Mouse (Mus musculus) heart, embryonic 15.5 days (tissue): ENCODE measurements around the gene Klkb1. TPM values are rescaled to one million over a fixed set of nuclear protein-coding genes. Genes with fewer than 3 reads are reported as not detected.
A peak's percentile ranks its signal among the peaks of the same experiment; 100 is the strongest.
"Not testable (repeated sequence)": the region's sequence is repeated elsewhere in the genome, so short reads cannot be mapped to it uniquely, and the experiment has no call there.

Source experiments
- ATAC-seq: fragments of 200-750 bp; cut with Nextera tagmentation; replicated peaks from 2 replicates; pipeline ENCODE4 v1.8.0; 2017; ENCODE audit warnings: low read depth, moderate TSS enrichment; ENCODE audit not compliant: insufficient number of reproducible peaks, insufficient read depth, low FRiP score
- H3K27ac ChIP-seq: fragments of 300-500 bp; sonication (generic); 2 replicates; pipeline ENCODE4 v1.5.1; 2015; ENCODE audit warnings: mild to moderate bottlenecking, inconsistent platforms
- H3K27me3 ChIP-seq: fragments of 300-500 bp; sonication (generic); 2 replicates; pipeline ENCODE4 v1.6.1; 2015; ENCODE audit warnings: inconsistent platforms
- H3K36me3 ChIP-seq: fragments of 300-500 bp; sonication (generic); 2 replicates; pipeline ENCODE4 v1.6.1; 2015; ENCODE audit warnings: mild to moderate bottlenecking, inconsistent platforms
- H3K4me1 ChIP-seq: fragments of 300-500 bp; sonication (generic); replicated peaks from 2 replicates; pipeline ENCODE4 v1.6.1; 2015; ENCODE audit warnings: inconsistent platforms
- H3K4me2 ChIP-seq: fragments of 300-500 bp; sonication (generic); 2 replicates; pipeline ENCODE4 v1.6.1; 2015; ENCODE audit warnings: inconsistent platforms, mild to moderate bottlenecking, moderate library complexity
- H3K4me3 ChIP-seq: fragments of 300-500 bp; sonication (generic); 2 replicates; pipeline ENCODE4 v1.5.1; 2015; ENCODE audit warnings: mild to moderate bottlenecking, inconsistent platforms
- H3K9ac ChIP-seq: fragments of 300-500 bp; sonication (generic); 2 replicates; pipeline ENCODE4 v1.6.1; 2015; ENCODE audit warnings: mild to moderate bottlenecking, inconsistent platforms
- H3K9me3 ChIP-seq: fragments of 300-500 bp; sonication (generic); replicated peaks from 2 replicates; pipeline ENCODE4 v1.6.1; 2016; ENCODE audit warnings: inconsistent platforms
- WGBS: fragments of 180-500 bp; shearing (Covaris S2); methylation state at CpG from one replicate; pipeline ENCODE4 v1.1.7; 2015; ENCODE audit warnings: mixed read lengths; 5-methylcytosine and 5-hydroxymethylcytosine counted together
- polyA plus RNA-seq: library from polyadenylated mRNA; unstranded; fragments of >200 nt; fragmentation: Nextera tagmentation; extraction: Ambion mirVana; gene quantifications from 2 replicates; pipeline ENCODE4 v1.2.1, GENCODE M21; 2015

Klkb1 gene
- 0.08 TPM in 1 of 2 replicates, not detected in the other for polyA plus RNA-seq

DNA sequence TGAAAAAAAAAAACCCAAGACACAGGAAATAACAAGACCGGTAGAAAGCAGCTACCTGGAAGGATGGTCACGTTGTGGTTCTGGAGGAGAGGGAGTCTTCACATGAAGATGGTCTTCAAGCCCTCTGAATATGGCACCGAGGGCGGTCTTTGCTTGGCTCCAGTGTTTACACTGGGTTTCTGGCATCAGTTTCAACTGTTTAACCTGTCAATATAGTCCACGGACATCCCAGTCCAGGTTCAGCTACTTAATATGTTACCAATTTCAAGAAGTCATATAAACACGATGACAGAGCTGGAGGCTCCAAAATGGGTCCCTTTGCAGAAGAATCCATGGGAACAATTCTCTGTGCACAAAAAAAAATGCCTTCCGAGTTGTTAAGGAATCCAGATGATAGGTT, at the start of gene Klkb1:
Gene Klkb1, minus strand, starts transcription at position 173 of the 400 bp plus-strand sequence.
- no peaks in the 10 kb centered on the region for H3K36me3 ChIP-seq
- no peak within 1 kb of the TSS for H3K4me2 ChIP-seq
- H3K27me3 ChIP-seq: no peaks in the 10 kb centered on the region
- H3K4me1 ChIP-seq: no peaks in the 10 kb centered on the region
- H3K4me3 ChIP-seq: no peak within 1 kb of the TSS
- 83% methylated on average over 7 of the region's 7 CpGs for WGBS
- ATAC-seq: no peak
- no peak within 1 kb of the TSS for H3K27ac ChIP-seq
- H3K9ac ChIP-seq: no peak within 1 kb of the TSS
- H3K9me3 ChIP-seq: no peaks in the 10 kb centered on the region

DNA sequence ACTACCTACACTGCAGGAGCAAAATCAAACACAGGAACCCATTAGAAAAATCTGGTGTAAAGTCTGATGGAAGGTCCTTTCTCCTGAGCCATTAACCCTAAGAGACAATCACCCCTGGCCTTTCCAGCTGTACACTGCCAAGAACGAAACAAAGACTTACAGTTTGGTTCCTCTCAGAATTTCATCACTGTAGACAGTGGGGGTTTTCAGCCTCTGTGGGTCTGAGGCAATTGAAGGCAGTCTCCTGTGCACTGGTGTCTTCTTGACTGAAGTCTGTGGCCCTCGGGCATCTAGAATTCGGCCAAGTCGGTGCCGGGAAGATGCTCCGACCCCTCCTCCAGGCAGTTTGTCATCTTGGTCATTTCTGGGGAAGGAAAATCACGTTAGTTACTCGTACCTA, 49.6 kb upstream of the Klkb1 start:
- 82% methylated on average over 8 of the region's 8 CpGs for WGBS

DNA sequence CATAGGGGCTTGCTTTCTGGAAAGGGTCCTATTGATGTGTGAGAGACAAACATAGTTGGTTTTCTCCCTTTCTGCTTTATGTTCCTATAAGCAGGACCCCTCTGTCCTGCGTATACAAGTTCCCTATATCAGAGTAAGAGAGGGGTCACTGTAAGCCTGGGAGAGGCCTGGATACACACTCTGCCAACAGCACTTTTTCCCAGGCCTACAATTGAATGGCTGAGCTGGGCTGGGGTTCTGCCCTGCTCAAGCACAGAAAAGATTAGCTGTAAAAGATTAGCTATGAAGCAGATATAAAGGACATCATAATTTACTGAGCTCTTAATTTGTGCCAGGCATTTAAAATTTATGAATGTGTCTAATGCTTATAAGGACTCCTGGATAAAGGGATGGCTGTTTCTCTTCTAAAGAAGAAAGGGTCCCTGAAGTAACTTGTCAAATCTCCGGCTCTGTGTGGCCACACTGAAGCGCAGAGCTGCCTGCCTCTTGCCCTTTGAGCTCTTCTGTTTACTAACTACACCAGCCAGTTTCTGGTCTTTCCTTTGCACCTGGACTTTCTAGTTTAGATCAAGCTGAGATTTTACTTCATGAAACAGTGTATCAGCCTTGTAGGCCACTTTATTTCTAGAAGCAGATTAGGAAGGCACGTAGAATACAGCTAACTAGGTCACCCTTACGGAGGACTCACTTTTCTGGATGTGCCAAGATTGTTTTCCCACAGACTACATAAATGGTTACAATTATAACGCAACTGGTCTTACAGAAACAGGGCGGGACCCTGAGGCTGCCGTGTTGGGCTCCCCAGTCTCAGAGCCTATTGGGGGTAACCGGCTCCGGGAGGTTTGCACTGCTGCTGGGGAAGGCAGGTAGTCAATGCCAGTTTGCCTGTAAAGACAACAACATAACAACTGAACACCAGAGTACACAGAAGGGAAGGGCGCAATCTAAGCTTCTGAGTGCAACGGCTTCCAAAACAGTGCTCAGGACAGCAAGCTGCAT, 47.3 kb upstream of the Klkb1 start:
- no peaks in the 10 kb centered on the region for H3K4me1 ChIP-seq
- H3K4me3 ChIP-seq: no peak overlapping the region
- no peak overlapping the region for H3K4me2 ChIP-seq
- no peak overlapping the region for H3K27ac ChIP-seq
- no peaks in the 10 kb centered on the region for H3K9me3 ChIP-seq
- 88% methylated on average over 12 of the region's 12 CpGs for WGBS
- H3K9ac ChIP-seq: no peak overlapping the region
- no peaks in the 10 kb centered on the region for H3K36me3 ChIP-seq
- no peaks in the 10 kb centered on the region for H3K27me3 ChIP-seq
- no peak for ATAC-seq

More for the DNA sequence above, 49.6 kb upstream of the Klkb1 start:
- Histone ChIP-seq H3K9me3 (no peaks in the 10 kb centered on the region), H3K4me1 (no peaks in the 10 kb centered on the region), H3K27ac (no peak overlapping the region), H3K27me3 (no peaks in the 10 kb centered on the region), H3K36me3 (no peaks in the 10 kb centered on the region), H3K4me3 (no peak overlapping the region), H3K4me2 (no peak overlapping the region), H3K9ac (no peak overlapping the region)
- no peak for ATAC-seq

DNA sequence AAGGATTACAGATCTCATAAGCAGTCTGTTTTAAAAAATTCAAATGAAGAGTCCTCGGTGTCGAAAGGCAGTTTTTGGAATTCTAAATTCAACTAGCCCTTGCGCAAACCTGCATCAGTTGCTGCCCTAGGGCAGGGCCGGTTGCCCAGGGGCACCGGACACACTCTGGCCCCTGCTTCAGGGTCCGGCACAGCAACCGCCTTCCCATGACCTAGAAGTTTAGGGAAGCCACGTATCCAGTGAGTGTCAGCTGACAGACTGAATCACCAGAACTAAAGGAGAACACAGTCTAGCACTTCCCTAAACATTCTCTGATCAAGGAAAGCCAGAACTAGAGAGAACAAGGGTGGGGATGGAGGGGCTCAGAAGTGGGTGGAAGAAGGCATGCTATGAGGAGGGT, 38.8 kb upstream of the Klkb1 start:
- Histone ChIP-seq H3K4me2 (peak overlapping the region; percentile 97), H3K9me3 (no peaks in the 10 kb centered on the region), H3K36me3 (no peaks in the 10 kb centered on the region), H3K4me3 (peak overlapping the region; percentile 86), H3K27ac (no peak overlapping the region), H3K9ac (peak overlapping the region; percentile 69), H3K27me3 (no peaks in the 10 kb centered on the region; the same call in 1 of the 2 replicates), H3K4me1 (peaks cover 7% of the 10 kb centered on the region; the same call in 1 of the 2 replicates)
- 2% methylated on average over 8 of the region's 8 CpGs for WGBS
- ATAC-seq: no peak; the same call in 1 of the 2 replicates

DNA sequence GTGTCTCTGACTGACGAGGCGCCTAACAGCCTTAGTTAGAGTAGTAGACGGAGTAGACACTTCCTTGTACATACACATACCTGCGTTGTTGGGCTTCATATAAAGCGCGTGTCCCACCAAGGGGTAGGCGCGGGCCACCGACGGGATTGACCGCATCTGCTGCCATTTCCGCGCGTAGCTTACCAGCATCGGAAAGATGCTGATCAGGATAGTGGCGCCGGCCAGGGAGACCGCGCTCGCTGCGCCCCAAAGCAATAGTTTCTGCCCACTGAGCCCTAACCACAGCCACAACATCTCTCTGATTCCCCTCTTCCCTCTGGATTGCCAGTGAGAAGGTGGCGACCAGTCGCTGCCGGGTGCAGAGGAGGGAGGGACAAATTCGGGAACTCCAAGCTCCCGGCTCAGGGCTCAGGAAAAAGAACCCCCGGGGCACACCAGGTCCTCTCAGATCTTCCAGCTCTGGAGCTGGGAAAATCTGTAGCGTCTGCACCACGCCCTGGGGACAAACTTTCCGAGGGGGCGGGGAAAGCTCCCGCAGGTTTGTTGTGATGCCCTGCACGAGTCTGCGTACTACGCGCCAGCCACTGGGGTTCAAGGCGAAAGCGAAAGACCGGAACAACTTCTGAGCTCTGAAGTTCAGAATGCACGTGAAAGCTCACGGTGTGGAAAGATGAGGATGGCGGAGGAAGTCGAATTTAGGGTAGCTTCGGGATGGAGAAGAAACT, 38.2 kb upstream of the Klkb1 start, which contains the start of gene Cyp4v3:
Gene Cyp4v3, minus strand, starts transcription at position 532 of the 725 bp plus-strand sequence.
- peak within 1 kb of the TSS; percentile 97 for H3K4me2 ChIP-seq
- no peaks in the 10 kb centered on the region for H3K9me3 ChIP-seq
- H3K36me3 ChIP-seq: no peaks in the 10 kb centered on the region
- H3K4me3 ChIP-seq: peak within 1 kb of the TSS; percentile 86
- peak; percentile 70; the same call in 1 of the 2 replicates for ATAC-seq
- no peak within 1 kb of the TSS for H3K27ac ChIP-seq
- peak within 1 kb of the TSS; percentile 69 for H3K9ac ChIP-seq
- WGBS: 1% methylated on average over 44 of the region's 44 CpGs
- H3K27me3 ChIP-seq: no peaks in the 10 kb centered on the region; the same call in 1 of the 2 replicates
- H3K4me1 ChIP-seq: peaks cover 7% of the 10 kb centered on the region; the same call in 1 of the 2 replicates

DNA sequence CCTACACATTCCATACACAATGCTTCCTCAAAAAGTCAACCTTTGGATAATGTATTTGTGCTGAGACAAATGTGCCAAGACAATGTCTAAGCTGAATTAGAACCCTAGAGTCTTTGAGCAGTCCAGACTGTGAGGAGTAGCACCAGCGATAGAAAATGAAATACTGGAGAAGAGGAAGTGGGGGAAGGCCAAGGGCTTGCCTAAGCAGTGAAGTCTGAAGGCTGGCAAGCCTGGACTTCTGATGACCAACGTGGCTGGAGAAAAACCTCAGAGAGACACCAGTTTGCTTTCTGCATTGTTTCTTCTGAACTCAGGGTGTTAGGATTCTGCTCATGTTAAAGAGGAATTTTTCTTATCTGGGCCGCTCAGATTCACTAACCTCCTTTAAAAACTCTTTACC, 36.2 kb upstream of the Klkb1 start:
- WGBS: 62% methylated on average over 3 of the region's 3 CpGs
- no peaks in the 10 kb centered on the region for H3K9me3 ChIP-seq
- no peaks in the 10 kb centered on the region; the same call in 1 of the 2 replicates for H3K27me3 ChIP-seq
- peaks cover 7% of the 10 kb centered on the region; the same call in 1 of the 2 replicates for H3K4me1 ChIP-seq
- no peak overlapping the region for H3K4me3 ChIP-seq
- no peak overlapping the region for H3K27ac ChIP-seq
- ATAC-seq: no peak
- H3K36me3 ChIP-seq: no peaks in the 10 kb centered on the region
- H3K9ac ChIP-seq: no peak overlapping the region
- no peak overlapping the region for H3K4me2 ChIP-seq

DNA sequence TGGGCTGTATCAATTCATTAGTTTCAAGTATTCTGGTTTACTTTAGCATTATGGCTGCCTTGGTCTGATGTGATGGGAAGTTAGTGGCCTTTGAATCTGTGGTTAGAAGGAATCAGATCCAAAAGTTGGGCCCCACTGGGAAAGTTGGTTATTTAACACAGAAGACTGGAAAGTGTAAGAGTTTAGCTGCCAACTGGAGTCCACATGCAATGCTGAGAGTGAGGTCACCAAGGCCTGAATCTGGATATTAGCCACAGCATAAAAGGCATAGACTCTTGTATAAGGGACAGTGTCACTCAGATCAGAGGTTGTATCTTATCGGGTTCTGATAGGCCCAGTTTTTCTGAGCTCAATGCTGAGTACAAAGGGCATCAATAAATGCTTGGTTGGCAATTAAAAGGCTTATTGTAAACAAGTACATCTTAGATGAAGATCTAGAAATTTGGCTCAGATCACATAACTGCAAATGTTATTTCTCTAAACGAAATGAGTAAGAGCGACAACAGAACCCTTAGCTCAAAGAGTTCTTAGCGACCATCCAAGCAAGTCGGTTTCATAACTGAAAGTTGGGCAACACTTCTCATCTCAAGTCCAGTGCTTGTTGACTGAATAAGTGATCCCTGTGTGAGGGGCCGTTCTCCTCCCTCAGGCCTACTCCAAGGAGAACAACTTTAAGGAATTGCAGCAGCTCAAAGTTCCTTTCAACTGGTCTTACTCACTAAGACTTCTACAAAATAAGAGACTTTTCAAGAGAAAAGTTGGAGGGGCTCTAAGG, 34.7 kb upstream of the Klkb1 start:
- Histone ChIP-seq H3K27me3 (no peaks in the 10 kb centered on the region; the same call in 1 of the 2 replicates), H3K9me3 (no peaks in the 10 kb centered on the region), H3K4me1 (peaks cover 7% of the 10 kb centered on the region; the same call in 1 of the 2 replicates), H3K4me3 (no peak overlapping the region), H3K27ac (no peak overlapping the region), H3K4me2 (no peak overlapping the region), H3K9ac (no peak overlapping the region), H3K36me3 (no peaks in the 10 kb centered on the region)
- ATAC-seq: no peak
- WGBS: 86% methylated on average over 6 of the region's 6 CpGs

DNA sequence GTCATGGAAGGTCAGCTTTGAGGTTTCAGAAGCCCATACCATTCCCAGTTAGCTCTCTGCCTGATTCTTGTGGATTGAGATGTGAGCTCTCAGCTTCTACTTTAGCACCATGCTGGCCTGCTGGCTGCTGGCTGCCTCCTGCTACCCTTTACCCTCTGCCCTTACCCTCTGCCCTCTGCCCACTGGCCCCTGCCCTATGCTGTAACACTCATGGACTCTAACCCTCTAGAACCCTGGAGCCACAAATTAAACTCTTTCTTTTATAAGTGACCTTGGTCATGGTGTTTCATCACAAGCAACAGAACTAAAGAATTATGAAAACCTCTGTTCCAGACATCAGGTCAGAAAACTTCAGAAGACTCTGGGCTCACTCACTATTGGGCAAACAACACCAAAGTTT, 32.4 kb upstream of the Klkb1 start:
- not testable (repeated sequence) for H3K27ac ChIP-seq, H3K36me3 ChIP-seq, H3K4me1 ChIP-seq, ATAC-seq, H3K9ac ChIP-seq, H3K4me2 ChIP-seq, H3K27me3 ChIP-seq, H3K9me3 ChIP-seq, H3K4me3 ChIP-seq

DNA sequence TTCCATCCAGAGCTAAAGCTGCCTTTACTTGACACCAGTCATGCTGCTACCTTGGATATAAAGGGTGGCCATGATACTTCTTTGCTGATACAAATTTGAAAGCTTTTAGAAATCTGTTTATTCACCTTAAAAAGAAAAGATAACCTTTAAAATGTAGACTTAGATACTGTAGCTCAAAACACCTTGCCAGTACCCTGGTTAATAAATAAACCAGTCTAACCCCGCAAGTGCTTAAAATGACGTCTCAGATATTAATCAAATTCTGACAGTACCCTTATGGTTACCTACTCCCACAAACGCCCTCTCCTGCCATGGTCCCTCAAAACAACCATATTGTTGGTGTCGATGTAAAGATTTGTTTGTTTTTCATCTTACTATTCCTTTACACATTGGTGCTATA, 29.5 kb upstream of the Klkb1 start:
- ATAC-seq: no peak
- H3K4me2 ChIP-seq: no peak overlapping the region
- WGBS: 75% methylated on average over 4 of the region's 4 CpGs

DNA sequence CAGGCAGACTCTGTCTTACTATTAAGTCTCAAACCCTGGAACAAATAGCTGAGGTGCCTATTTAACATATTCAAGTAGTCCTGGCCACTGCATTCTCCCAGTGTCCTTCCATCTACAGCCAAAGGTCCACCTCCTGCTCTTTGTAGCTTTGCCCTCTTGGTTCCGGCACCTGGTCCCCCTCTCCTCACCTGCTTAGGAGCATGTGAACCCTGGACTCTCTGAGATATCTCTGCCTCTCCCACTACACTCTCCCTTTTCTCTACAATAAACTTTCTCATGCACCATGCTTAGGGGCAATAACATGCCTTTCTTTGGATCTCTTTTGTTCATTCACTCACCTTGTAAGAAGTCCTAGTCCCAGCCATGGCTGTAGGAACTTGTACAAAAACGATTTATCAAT, 26.7 kb upstream of the Klkb1 start:
- no peak overlapping the region for H3K9ac ChIP-seq
- no peaks in the 10 kb centered on the region for H3K9me3 ChIP-seq
- ATAC-seq: no peak
- WGBS: 75% methylated on average over 2 of the region's 2 CpGs
- H3K27ac ChIP-seq: no peak overlapping the region
- no peaks in the 10 kb centered on the region for H3K4me1 ChIP-seq
- H3K4me3 ChIP-seq: no peak overlapping the region
- H3K36me3 ChIP-seq: no peaks in the 10 kb centered on the region
- no peak overlapping the region for H3K4me2 ChIP-seq
- no peaks in the 10 kb centered on the region for H3K27me3 ChIP-seq

More for the DNA sequence above, 29.5 kb upstream of the Klkb1 start:
- Histone ChIP-seq H3K27ac (no peak overlapping the region), H3K4me1 (no peaks in the 10 kb centered on the region), H3K4me3 (no peak overlapping the region), H3K9ac (no peak overlapping the region), H3K9me3 (no peaks in the 10 kb centered on the region), H3K36me3 (no peaks in the 10 kb centered on the region), H3K27me3 (no peaks in the 10 kb centered on the region)
